Mouse (Mus musculus) embryonic fibroblast, embryonic 13.5 days (primary cell): ENCODE data around the gene Birc3. TPM values are rescaled to one million over a fixed set of nuclear protein-coding genes. Genes with fewer than 3 reads are reported as not detected.
"Not testable (repeated sequence)": the region's sequence is repeated elsewhere in the genome, so short reads cannot be mapped to it uniquely, and the experiment has no call there.

ENCODE experiments used
- H3K27ac ChIP-seq: 2 replicates; pipeline ENCODE4 v1.5.1; 2012; ENCODE audit warnings: low read length, control low read depth, inconsistent platforms; ENCODE audit not compliant: insufficient read depth
- H3K4me1 ChIP-seq: 2 replicates; pipeline ENCODE4 v1.6.1; 2011; ENCODE audit warnings: low read length; ENCODE audit not compliant: control insufficient read depth, insufficient read depth
- H3K4me3 ChIP-seq: 2 replicates; pipeline ENCODE4 v1.5.1; 2011; ENCODE audit warnings: mild to moderate bottlenecking, control low read depth, low read length; ENCODE audit not compliant: insufficient read depth
- CTCF ChIP-seq: IDR thresholded peaks from 2 replicates; pipeline ENCODE4 v1.5.1; 2011; ENCODE audit warnings: mild to moderate bottlenecking, control low read depth, low read length, moderate library complexity, borderline replicate concordance; ENCODE audit not compliant: insufficient read depth
- POLR2A ChIP-seq: IDR thresholded peaks from 2 replicates; pipeline ENCODE4 v1.6.1; 2011; ENCODE audit warnings: low read depth, mild to moderate bottlenecking, control low read depth, low read length, moderate library complexity
- polyA plus RNA-seq: library from polyadenylated mRNA; stranded (reverse); fragments of >200 nt; gene quantifications from 2 replicates; pipeline ENCODE4 v1.2.4, GENCODE M21; 2011; ENCODE audit warnings: low read depth; ENCODE audit not compliant: missing spikeins, insufficient read length

The Birc3 gene
- polyA plus RNA-seq, 1 experiment, result 33.7 TPM

DNA sequence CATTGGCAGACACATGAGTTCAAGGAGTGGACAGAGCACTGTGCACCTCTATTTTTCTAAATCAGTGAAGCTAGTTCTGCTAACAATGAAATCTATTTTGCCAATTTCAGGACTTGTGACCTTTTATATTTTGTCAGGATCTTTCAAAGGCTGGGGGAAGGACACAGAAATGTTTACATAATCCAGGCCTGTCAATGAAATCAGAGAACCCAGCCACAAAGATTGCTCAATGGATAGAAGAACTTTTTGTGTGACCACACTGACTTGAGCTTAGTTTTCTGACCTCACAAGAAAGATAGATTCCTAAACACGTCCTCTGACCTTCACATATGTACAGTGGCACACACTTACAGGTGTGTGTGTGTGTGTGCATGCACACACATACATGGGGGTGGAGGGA lies 18.2 kb upstream of the Birc3 start:
- Histone ChIP-seq H3K4me3 (no peak overlapping the region), H3K27ac (no peak overlapping the region), H3K4me1 (no peaks in the 10 kb centered on the region)
- TF ChIP-seq CTCF (no peak), POLR2A (no peak)

GRCm38 (mm10) chr9:7884346-7884745 lies 11.4 kb upstream of the Birc3 start:
- no peak for TF ChIP-seq CTCF
- no peak for TF ChIP-seq POLR2A
- no peak overlapping the region for H3K27ac ChIP-seq
- H3K4me1 ChIP-seq, result no peaks in the 10 kb centered on the region
- no peak overlapping the region for H3K4me3 ChIP-seq

DNA sequence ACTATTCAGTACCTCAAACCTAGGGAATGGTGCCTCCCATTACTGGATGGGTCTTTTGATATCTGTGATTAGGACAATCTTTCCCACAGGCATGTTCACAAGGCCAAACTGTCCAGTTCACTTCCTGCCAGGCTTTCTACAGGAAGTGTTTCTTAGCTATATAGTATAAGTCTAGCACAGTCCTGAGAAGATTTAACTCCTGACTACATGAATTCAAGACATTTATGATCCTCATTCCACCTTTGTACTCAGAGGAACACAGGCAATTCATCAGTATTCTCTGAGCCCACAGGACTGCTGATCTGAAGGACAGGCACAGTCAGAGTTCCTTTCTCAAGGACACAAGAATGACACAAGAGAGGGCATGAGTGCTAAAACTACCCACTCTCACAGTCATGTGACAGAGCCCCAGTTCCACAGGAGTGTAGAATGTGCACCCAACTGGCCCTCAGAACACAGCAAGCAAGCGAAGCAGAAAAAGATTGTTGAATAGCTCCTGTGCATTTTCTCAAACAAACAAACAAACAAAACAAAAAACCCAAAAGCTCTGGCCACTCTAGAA lies 9.4 kb upstream of the Birc3 start:
- Histone ChIP-seq H3K4me1 (no peaks in the 10 kb centered on the region), H3K27ac (no peak overlapping the region), H3K4me3 (no peak overlapping the region)
- TF ChIP-seq POLR2A, result no peak
- no peak for TF ChIP-seq CTCF

GRCm38 (mm10) chr9:7873511-7874211 lies 675 bp upstream of the Birc3 start:
- TF ChIP-seq CTCF (no peak), POLR2A (no peak)
- H3K4me3 ChIP-seq, result no peak overlapping the region
- peak overlapping the region; percentile 12; the same call in 1 of the 2 replicates for H3K27ac ChIP-seq
- no peaks in the 10 kb centered on the region; the same call in 1 of the 2 replicates for H3K4me1 ChIP-seq

DNA sequence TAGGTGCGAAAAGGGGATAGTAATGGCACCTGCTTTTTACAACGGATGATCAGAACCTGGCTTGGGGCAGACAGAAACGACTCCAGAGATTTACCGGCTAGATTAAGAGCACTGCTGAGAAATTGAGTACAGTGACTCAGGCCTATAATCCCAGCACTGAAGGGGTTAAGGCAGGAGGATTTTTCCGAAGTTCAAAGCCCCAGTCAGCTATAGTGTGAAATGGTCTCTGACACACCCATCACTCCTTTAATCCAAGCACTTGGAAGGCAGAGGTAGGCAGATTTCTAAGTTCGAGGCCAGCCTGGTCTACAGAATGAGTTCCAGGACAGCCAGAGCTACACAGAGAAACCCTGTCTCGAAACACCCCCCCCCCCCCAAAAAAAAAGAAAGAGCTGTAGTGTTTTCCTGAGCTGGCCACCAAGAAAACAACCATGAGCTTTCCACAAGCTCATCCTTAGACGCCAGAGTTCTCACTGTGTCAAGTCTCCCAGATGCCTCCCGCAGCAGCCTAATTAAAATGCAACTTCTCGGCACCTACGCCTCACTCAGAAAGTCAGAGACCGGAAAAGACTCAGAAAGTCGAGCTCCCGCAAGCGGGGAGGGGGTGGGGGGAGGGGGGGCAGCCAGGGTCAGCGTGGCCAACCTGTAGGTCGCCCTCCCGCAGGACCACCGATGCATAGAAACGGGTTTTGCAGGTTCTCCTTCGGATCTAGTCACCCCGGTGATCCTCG lies 777 bp downstream of the Birc3 start:
- TF ChIP-seq CTCF (no peak), POLR2A (no peak)
- Histone ChIP-seq H3K27ac (peak overlapping the region; percentile 5), H3K4me3 (peak overlapping the region; percentile 46), H3K4me1 (no peaks in the 10 kb centered on the region; the same call in 1 of the 2 replicates)

DNA sequence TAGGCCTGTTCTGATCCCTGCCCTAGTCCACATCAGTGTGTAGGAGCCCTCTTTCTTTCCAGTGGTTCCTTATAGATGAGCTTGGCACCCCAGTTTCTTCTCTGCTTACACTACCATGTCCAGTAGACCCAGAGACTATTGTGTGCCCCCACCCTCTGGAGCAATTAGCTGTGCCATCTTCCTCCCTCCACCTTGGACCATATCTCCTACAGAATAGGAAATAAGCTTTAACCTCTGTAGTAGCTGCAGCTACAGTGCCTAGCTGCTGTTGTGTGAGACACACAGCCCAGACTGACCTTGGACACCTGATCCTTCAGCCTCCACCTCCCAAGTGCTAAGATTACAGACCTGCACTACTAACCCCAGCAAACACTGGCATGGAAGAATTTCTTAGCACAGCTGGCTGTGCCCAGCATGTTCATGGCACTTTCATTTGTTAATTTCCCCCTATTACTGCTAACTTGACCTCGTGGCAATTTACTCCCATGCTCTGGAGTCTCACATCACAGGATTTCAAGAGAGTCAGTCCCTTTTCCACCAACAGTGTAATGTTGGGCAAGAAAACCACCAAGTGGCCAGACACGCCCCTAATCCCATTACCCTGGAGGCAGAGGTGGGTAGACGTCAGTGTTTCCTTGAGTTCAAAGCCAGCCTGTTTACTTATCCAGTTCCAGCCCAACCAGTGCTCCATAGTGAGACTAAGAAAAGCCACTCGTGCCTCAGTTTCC lies 1.5 kb downstream of the Birc3 start:
- H3K27ac ChIP-seq, result no peak overlapping the region
- TF ChIP-seq POLR2A (no peak), CTCF (no peak)
- H3K4me1 ChIP-seq, result no peaks in the 10 kb centered on the region; the same call in 1 of the 2 replicates
- no peak overlapping the region; the same call in 1 of the 2 replicates for H3K4me3 ChIP-seq

DNA sequence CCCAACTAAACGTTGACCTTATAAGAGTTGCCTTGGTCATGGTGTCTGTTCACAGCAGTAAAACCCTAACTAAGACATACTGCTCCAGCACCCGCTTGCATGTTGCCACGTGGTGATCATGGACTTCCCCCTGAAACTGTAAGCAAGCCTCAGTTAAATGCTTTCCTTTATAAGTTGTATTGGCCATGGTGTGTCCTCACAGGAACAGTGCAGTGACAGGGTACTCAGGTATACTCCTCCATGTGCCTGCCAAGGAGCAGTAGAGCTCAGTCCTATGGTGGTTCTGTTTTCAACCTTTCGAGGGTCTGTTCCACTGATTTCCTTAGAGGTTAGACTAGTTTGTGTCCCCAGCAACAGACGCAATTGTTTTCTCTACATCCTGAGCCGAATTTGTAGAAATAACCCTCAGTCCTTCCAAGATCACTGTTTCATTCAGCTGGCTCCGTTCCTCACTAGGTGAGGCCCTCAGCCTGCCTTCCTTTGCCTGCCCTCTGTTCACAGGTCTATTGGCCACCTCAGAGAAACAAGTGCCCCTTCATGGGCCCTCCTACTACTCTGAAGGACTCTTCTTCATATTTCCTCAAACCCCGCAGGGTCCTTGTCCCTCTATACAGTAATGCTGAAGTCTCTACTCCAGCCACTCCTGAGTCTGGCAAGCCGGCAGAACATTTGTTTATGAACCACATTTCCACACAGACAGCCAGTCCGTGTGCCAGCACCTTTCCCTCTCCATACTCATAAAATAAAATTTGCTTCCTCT lies 2.2 kb downstream of the Birc3 start:
- no peaks in the 10 kb centered on the region; the same call in 1 of the 2 replicates for H3K4me1 ChIP-seq
- no peak overlapping the region for H3K27ac ChIP-seq
- H3K4me3 ChIP-seq, result no peak overlapping the region
- no peak for TF ChIP-seq CTCF
- no peak for TF ChIP-seq POLR2A

DNA sequence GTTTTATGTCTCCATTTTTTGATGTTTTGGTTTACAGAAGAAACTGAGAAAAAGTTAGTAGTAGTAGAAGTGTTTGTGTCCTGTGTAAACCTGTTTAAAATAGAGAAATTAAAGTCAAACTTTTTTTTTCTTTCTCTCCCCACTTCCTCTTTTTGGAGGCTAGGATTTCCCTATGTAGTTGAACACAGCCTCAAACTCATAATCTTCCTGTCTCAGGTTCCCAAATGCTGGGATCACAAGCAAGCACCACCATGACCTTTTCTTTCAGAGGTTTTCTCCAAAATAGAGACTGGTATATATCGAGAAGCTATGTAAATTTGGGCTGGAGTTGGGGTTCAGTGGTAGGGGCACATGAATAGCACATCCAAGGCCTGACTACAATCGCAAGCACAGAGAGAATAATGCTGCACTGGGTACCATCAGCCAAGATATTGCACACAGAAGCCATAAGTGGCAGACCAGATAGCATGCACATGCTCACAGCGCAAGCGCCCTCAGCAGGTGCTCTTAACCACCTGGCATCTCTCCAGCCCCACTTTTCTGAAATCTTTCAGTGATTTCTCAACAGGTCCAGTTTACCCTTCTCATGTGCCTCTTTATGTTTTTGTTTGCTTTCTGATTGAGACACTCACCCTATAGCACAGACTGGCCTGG lies 4.0 kb downstream of the Birc3 start:
- no peak for TF ChIP-seq POLR2A
- TF ChIP-seq CTCF, result no peak
- no peaks in the 10 kb centered on the region; the same call in 1 of the 2 replicates for H3K4me1 ChIP-seq
- no peak overlapping the region for H3K27ac ChIP-seq
- no peak overlapping the region for H3K4me3 ChIP-seq

DNA sequence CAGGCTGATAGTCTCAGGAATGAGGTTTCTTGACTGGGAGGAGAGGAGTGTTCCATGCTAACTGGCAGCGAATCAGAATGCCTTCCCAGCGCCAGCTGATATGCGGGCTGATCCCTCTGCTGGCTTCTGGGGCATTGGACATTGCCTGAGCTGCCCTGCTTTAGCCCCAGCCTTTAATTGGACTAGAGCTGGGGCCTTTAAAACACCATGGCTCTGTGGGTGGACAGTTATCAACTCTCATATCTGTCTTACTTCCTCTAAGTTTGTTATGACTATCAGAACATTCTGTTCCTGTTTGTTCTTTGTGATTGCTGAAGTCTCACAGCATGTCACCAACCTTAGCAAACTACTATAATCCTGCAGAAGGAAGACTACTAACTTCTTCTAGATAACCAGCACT lies 5.0 kb downstream of the Birc3 start:
- Histone ChIP-seq H3K27ac (no peak overlapping the region), H3K4me1 (no peaks in the 10 kb centered on the region; the same call in 1 of the 2 replicates), H3K4me3 (no peak overlapping the region)
- TF ChIP-seq CTCF (no peak), POLR2A (no peak)

GRCm38 (mm10) chr9:7866981-7867380 lies 6.0 kb downstream of the Birc3 start:
- H3K27ac ChIP-seq, H3K4me1 ChIP-seq: not testable (repeated sequence)

More at GRCm38 (mm10) chr9:7866981-7867380, 6.0 kb downstream of the Birc3 start:
- H3K4me3 ChIP-seq, result not testable (repeated sequence)
